Mouse (Mus musculus) central nervous system, embryonic 11.5 days (tissue): ENCODE results near the gene Sgcd. TPM values are rescaled to one million over a fixed set of nuclear protein-coding genes. Genes with fewer than 3 reads are reported as not detected.

Experiments used
- polyA plus RNA-seq: library from polyadenylated mRNA; depleted of rRNA; stranded (reverse); fragments of >200 nt; gene quantifications from 2 replicates; pipeline ENCODE4 v1.2.3, GENCODE M21; 2012; rRNA removed

Sgcd gene
- polyA plus RNA-seq, result 2.2 and 2.6 TPM in 2 replicates

DNA sequence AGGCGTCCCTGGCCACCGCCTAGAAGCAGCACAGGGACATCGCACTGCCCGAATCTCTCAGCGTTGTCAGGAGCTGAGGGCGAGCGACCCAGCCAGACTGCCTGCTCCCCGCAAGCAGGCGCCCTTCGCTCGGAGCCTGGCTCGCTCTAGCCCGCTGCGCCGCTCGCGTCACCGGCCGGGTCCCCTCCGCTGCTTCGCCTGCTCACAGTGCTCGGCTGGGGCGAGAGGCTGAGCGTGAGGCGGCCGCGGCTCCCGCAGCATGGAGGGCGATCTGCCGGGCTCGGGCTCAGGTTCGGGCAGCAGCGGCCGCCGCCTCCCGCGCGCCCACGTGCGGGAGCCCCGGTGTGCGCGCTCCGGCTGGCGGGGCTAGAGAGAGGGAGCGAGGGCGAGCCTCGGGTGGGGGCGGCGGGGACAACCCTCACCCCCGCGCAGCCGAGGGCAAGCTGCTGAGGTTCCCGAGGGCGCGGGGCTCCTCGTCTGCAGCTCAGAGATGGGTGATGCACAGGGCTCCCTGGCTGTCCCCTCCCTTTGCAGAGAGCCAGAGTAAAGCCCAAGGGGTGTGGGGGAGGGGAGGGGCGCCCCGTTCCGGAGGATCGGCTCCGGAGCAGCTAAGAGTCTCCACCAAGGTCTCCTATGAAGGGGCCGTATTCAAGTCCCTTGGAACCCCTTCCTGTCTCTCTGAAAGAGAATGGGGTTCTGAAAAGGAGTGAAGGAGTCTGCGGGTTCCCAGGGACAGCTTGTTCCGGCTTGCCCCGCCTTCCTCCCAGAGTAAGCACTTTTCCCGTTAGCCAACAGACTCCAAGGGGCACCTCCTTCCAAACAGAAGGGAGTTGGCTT, at the start of gene Sgcd:
Sgcd (minus strand) TSS at position 273 of the 837 bp plus-strand sequence.

